Mouse (Mus musculus): ENCODE measurements around the gene Stum. TPM values are rescaled to one million over a fixed set of nuclear protein-coding genes. Genes with fewer than 3 reads are reported as not detected.
"Not testable (repeated sequence)": the region's sequence is repeated elsewhere in the genome, so short reads cannot be mapped to it uniquely, and the experiment has no call there.

Stum gene
- 10.2 and 11.6 TPM in 2 replicates for polyA plus RNA-seq (2012; rRNA removed)

DNA sequence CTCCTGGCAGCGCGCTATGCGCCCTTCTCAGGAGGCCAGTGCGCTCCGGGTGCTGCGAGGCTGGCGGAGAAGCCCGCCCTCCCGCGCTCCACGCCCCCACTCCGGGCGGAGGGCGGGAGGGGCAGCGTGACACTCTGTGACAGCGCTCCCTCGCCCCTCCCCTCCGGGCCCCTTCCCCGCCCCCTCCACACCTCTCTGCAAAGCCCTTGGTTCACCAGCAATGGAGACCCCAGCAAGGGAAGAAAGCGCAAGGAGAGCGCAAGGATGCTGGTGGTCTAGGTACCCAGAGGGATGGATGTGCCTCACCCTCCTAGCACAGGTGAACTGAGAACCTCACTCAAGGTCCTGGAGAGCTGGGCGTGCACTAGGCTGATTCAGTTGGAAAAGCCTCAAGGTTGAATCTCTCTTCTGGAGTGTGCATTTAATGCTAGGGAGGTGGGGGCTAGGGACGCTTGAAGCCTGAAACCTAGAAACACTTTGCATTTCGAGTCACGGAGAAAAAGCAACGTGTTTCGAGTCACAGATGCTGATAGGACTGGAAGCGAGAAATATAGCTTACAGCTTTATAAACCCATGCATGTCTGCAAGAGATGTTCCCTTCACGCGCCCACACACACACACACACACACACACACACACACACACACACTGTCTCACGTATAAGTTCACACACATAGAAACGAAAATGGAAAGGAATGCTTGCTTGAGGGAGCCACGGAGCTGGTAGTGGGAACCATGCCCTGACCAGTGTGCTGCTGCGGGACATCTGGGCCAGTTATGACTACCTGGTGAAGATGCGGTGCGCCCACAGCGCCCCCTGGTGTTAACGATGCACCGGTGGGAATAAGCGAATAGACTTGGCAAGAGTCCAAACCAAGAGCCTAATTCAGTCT is at the start of gene Stum:
TSS of gene Stum (minus strand) at position 106 of the 893 bp plus-strand sequence.
- TF ChIP-seq POLR2A (IDR thresholded peaks at IDR 0.05; ENCODE audit: borderline replicate concordance, extremely low read depth, insufficient read depth, insufficient read length, poor library complexity, severe bottlenecking) (no peak), CTCF (IDR thresholded peaks at IDR 0.05; ENCODE audit: borderline replicate concordance, extremely low read depth, insufficient read depth, insufficient read length) (peak; percentile 82)
- peak; percentile 84 for DNase-seq (ENCODE audit: low read depth)

DNA sequence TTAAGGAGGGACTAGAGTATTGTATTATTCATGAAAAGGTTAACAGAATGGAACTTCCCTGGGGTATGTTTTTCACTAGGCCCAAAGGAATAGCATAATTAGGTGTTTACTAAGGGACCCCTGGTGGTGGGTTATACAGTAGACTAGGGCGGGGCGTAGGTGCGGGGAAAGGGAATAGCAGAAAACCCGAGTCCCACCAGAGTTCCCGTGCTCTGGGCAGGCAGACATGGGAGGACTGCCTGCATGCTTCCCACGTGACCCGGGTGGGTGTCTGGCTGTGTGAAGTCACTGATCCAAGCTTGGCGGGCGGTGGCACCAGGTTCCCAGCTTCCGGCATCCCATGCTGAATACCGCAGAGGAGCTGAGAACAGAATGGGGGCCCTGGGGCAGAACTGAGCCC is 49.4 kb upstream of the Stum start:
- DNase-seq (ENCODE audit: low read depth), result no peak
- no peak for TF ChIP-seq CTCF (IDR thresholded peaks at IDR 0.05; ENCODE audit: borderline replicate concordance, extremely low read depth, insufficient read depth, insufficient read length)
- TF ChIP-seq POLR2A (IDR thresholded peaks at IDR 0.05; ENCODE audit: borderline replicate concordance, extremely low read depth, insufficient read depth, insufficient read length, poor library complexity, severe bottlenecking), result no peak

DNA sequence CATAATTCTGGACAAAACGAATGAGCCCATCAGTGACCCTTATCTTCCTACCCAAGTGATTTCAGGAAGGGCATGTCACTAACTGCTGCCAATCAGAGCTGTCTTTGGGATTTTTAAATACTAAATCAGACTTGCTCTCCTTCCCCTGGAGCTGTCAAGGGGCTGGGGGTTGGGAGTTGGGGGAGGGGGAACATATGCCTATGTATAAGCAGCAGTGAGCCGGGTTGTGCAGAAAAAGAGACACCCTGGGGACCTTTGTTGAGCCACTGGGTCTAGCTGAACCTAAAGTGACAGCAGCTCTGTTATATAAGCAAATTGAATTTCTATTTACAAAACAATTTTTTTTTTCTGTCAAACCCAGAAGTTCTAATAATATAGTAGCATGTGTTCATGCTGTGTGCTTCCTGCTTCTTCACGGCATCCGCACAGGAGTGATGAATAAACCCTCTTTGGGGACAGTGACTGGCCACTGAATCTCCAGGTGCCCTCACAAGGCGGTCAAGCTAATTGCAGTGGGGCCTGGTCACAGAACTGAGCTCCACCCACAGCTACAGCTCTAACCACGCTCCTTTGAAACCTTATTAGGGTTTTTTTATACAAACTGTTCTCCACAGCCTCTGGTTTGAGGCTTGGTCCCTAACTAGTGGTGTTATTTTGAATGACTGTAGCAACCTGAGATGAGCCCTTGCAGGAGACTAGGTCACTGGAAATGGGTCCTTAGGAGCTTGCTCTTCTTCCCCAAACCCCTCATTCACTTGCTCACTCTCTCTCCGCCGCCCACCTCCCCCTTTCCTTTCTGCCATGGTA is 47.4 kb upstream of the Stum start:
- TF ChIP-seq CTCF (IDR thresholded peaks at IDR 0.05; ENCODE audit: borderline replicate concordance, extremely low read depth, insufficient read depth, insufficient read length) (no peak), POLR2A (IDR thresholded peaks at IDR 0.05; ENCODE audit: borderline replicate concordance, extremely low read depth, insufficient read depth, insufficient read length, poor library complexity, severe bottlenecking) (no peak)
- no peak for DNase-seq (ENCODE audit: low read depth)

DNA sequence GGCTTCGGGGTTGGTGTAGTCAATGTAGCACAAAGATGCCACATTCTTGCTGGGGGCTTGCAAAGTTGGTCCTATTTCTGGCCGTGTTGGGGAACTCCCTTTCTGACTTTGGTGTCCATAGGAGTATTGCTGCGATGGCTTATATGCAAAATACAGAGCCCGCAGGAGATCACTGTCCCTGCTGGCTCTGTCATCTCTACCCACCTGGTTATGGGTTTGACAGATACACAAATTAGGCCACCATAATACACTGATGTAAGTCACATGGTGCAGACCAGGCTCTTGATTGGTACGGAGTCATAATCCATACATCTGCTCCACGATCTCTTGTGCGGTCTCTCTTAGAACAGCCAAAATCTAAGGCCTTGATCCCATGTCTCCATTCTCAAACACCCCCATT is 46.5 kb upstream of the Stum start:
- no peak for TF ChIP-seq POLR2A (IDR thresholded peaks at IDR 0.05; ENCODE audit: borderline replicate concordance, extremely low read depth, insufficient read depth, insufficient read length, poor library complexity, severe bottlenecking)
- no peak for TF ChIP-seq CTCF (IDR thresholded peaks at IDR 0.05; ENCODE audit: borderline replicate concordance, extremely low read depth, insufficient read depth, insufficient read length)
- DNase-seq (ENCODE audit: low read depth), result no peak

DNA sequence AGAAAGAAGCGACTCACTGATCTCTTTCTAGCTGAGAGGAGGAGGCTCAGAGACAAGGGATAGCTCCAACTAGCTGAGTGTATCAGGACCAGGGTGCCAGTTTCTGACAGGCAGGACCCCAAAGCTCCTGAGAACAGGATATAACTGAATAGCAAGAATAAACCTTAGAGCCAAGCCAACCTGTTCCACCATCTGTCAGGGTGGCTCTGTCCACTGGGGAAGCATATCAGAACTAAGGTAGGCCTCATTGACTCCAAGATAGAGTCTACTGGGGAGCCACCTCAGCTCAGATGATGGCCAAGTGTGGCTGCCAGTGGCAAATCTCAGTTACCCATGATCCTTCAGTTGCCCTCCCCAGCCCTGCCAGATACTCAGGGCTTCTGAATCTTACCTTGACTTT is 42.0 kb upstream of the Stum start:
- no peak for DNase-seq (ENCODE audit: low read depth)
- no peak for TF ChIP-seq CTCF (IDR thresholded peaks at IDR 0.05; ENCODE audit: borderline replicate concordance, extremely low read depth, insufficient read depth, insufficient read length)
- TF ChIP-seq POLR2A (IDR thresholded peaks at IDR 0.05; ENCODE audit: borderline replicate concordance, extremely low read depth, insufficient read depth, insufficient read length, poor library complexity, severe bottlenecking), result no peak

DNA sequence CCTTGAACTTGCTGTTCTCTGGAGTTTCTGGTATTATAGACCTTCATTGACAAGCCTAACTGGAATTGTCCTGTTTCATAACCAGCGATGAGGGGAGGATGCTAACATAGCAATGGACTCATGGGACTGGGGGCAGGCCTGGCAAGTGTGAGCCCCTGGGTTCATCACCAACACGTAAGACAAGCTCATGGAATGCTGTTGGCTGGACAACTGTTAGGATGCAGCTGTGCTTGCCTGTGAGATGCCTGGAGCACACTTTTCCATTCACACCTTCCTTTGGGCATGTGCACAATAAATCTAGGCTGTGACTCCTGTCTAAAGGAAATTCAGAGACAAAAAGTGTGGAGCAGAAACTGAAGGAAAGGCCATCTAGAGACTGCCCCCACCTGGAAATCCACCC is 40.0 kb upstream of the Stum start:
- TF ChIP-seq CTCF (IDR thresholded peaks at IDR 0.05; ENCODE audit: borderline replicate concordance, extremely low read depth, insufficient read depth, insufficient read length) (no peak), POLR2A (IDR thresholded peaks at IDR 0.05; ENCODE audit: borderline replicate concordance, extremely low read depth, insufficient read depth, insufficient read length, poor library complexity, severe bottlenecking) (no peak)

DNA sequence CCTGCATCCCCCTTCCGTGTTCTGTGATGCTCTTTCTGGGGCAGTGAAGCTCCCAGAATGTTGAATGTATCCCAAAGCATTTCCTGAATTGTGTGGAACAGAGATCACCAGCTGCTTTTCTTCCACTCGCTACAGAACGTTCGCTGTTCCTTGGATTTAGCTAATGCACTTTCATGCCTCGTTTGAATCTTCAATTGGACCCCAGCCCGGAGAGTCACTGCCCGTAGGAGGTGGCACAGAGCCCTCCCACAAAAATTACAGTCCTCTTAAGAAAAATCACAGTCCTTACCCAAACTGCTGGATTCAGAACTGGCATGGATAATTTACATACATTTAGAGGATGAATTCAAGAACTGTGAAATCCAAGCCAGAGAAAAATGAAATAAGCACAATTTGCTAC is 36.9 kb upstream of the Stum start:
- peak; percentile 57 for DNase-seq (ENCODE audit: low read depth)

More for the DNA sequence above, 40.0 kb upstream of the Stum start:
- DNase-seq (ENCODE audit: low read depth), result no peak

DNA sequence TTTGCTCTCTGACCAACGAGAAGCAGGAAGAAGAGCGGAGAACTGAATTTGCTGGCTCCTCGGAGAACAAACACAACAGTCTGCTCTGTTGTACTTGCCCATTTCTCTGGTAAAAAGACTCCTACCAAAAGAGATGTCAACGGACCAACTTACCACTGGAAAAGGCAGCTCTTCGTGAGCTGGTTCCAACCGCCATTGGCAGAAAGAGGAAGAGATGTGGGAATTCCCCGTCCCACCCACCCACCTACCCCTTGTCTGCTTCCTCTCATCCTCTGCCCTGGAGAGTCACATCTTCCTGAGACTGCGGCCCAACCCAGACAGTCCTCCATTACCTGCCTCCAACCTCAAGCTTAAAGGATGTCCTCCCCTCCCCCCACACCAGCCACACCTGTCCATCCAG is 36.2 kb upstream of the Stum start:
- no peak for DNase-seq (ENCODE audit: low read depth)
- no peak for TF ChIP-seq CTCF (IDR thresholded peaks at IDR 0.05; ENCODE audit: borderline replicate concordance, extremely low read depth, insufficient read depth, insufficient read length)
- no peak for TF ChIP-seq POLR2A (IDR thresholded peaks at IDR 0.05; ENCODE audit: borderline replicate concordance, extremely low read depth, insufficient read depth, insufficient read length, poor library complexity, severe bottlenecking)

More for the DNA sequence above, 36.9 kb upstream of the Stum start:
- no peak for TF ChIP-seq CTCF (IDR thresholded peaks at IDR 0.05; ENCODE audit: borderline replicate concordance, extremely low read depth, insufficient read depth, insufficient read length)

DNA sequence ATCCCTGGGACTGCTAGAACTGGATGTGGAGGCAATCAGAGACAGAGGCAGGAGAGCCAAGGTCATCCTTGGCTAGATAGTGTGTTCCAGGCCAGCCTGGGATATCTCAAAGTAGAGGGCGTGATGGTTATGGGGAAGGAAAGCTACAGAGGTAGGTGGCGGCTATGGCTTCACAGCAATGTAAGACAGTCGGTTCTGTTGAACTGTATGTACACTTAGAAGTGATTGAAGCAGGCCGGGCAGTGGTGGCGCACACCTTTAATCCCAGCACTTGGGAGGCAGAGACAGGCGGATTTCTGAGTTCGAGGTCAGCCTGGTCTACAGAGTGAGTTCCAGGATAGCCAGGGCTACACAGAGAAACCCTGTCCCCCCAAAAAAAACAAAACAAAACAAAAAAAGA is 35.6 kb upstream of the Stum start:
- not testable (repeated sequence) for DNase-seq (ENCODE audit: low read depth)

DNA sequence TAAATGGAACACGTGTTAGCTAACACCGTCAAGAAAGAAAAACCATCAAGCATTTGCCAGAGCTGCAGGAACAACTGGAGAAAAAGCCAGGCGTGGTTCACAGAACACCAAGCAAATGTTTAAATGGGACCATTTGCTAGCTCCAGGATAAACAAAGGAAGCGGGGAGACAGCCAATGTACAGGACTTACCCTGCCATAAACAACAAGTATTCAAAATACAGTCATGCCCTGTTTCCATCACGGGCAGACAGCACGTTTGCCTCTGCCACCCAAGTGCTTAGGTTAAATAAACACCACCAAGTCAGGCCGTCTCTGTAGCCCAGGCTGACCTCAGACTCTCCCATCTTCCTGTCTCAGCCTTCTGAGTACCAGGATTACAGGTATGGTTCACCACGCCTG is 35.1 kb upstream of the Stum start:
- TF ChIP-seq CTCF (IDR thresholded peaks at IDR 0.05; ENCODE audit: borderline replicate concordance, extremely low read depth, insufficient read depth, insufficient read length) (no peak), POLR2A (IDR thresholded peaks at IDR 0.05; ENCODE audit: borderline replicate concordance, extremely low read depth, insufficient read depth, insufficient read length, poor library complexity, severe bottlenecking) (no peak)
- DNase-seq (ENCODE audit: low read depth), result no peak

DNA sequence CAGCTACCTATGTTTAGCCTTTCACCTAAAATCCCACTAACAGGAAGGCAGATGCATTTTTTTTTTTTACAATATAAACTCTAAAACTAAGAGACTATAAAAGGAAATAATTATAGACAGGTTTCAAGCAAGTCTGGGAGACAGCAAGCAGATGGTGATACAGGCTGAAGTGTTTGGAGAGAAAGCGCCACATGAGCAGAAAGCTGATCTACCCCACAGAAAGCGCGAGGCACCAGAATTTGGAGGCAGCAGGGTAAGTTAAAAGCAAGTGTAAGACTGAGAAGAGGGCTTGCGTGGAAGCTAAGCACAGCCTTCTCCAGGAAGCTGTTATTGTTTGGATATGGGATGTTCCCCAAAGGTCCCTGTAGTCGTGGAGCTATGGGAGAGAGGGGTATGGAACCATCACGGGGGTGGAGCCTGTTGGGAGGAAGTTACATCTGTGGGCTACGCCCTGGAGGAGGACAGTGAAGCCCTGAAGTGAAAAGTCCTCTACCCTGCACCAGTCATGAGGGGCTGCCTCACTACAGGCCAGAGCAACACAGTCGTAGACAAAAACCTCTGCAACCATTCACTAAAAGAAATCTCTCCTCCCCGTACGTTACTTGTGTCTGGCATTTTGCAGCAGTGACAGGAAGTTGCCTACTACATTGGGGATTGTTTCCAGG is 34.2 kb upstream of the Stum start:
- peak; percentile 37 for DNase-seq (ENCODE audit: low read depth)
- TF ChIP-seq CTCF (IDR thresholded peaks at IDR 0.05; ENCODE audit: borderline replicate concordance, extremely low read depth, insufficient read depth, insufficient read length) (no peak), POLR2A (IDR thresholded peaks at IDR 0.05; ENCODE audit: borderline replicate concordance, extremely low read depth, insufficient read depth, insufficient read length, poor library complexity, severe bottlenecking) (no peak)

Measured in brain, embryonic 14.5 days (tissue).